ENCODE assay signal across 18 mouse cellular contexts in genomic region chr2:152927371-152927770, GRCm38 (mm10). TPM values are rescaled to one million over a fixed set of nuclear protein-coding genes. Genes with fewer than 3 reads are reported as not detected.
DNase-seq lines count a peak whose midpoint lies in the region; ATAC-seq and TF ChIP-seq lines count a peak whose summit lies in the region.
"Had no signal": no experiment of that assay in that cellular context is flagged by ENCODE, and none has a peak within 500 bp of the region (broad histone marks: within the 10 kb centered on the region; RNA-seq: fewer than 3 reads in every experiment).

No protein-coding gene starts in this region.

- H3K27ac ChIP-seq in hindbrain, embryonic 10.5 days = peak overlapping the region; percentile 62
- H3K27ac ChIP-seq in hindbrain, embryonic 12.5 days = no peak overlapping the region
- H3K27ac ChIP-seq in testis, adult 2 months (ENCODE audit: control insufficient read depth, insufficient read depth, low read depth, low read length) = peak overlapping the region; percentile 46
- H3K27ac ChIP-seq: hindbrain, embryonic 13.5 days; left cerebral cortex, adult 2 months had no signal

- no peak overlapping the region for H3K4me3 ChIP-seq in hindbrain, embryonic 10.5 days
- no peak overlapping the region for H3K4me3 ChIP-seq in hindbrain, embryonic 12.5 days
- no peak overlapping the region for H3K4me3 ChIP-seq in testis, adult 2 months (ENCODE audit: control insufficient read depth, low read depth, low read length)
- H3K4me3 ChIP-seq: embryonic facial prominence, embryonic 15.5 days; hindbrain, embryonic 13.5 days; left cerebral cortex, adult 2 months had no signal

- H3K4me2 ChIP-seq in hindbrain, embryonic 12.5 days (replicated peaks) = no peak overlapping the region
- H3K4me2 ChIP-seq: embryonic facial prominence, embryonic 15.5 days; hindbrain, embryonic 13.5 days; liver, embryonic 11.5 days; midbrain, embryonic 11.5 days had no signal

- H3K9ac ChIP-seq in hindbrain, embryonic 12.5 days = no peak overlapping the region
- H3K9ac ChIP-seq: embryonic facial prominence, embryonic 15.5 days had no signal

- ATAC-seq in hindbrain, embryonic 12.5 days (ENCODE audit: low FRiP score) = no peak
- ATAC-seq in cerebellum, adult (ENCODE audit: insufficient number of reproducible peaks, low FRiP score, low TSS enrichment) = no peak

- 70% methylated on average over 5 of the region's 5 CpGs for WGBS in hindbrain, embryonic 10.5 days
- WGBS in hindbrain, embryonic 12.5 days = 56% methylated on average over 5 of the region's 5 CpGs

- no peak for TF ChIP-seq CTCF in testis, adult 2 months (IDR thresholded peaks at IDR 0.05; ENCODE audit: control insufficient read depth, insufficient read depth, insufficient replicate concordance, low read depth, low read length)

- H3K36me3 ChIP-seq in hindbrain, embryonic 10.5 days = no peaks in the 10 kb centered on the region
- no peaks in the 10 kb centered on the region for H3K36me3 ChIP-seq in hindbrain, embryonic 12.5 days
- no peaks in the 10 kb centered on the region for H3K36me3 ChIP-seq in testis, adult 2 months (ENCODE audit: control insufficient read depth, insufficient read depth, low read length)
- H3K36me3 ChIP-seq: embryonic facial prominence, embryonic 15.5 days; hindbrain, embryonic 13.5 days had no signal

- no peaks in the 10 kb centered on the region for H3K9me3 ChIP-seq in hindbrain, embryonic 10.5 days
- H3K9me3 ChIP-seq in hindbrain, embryonic 12.5 days (replicated peaks) = no peaks in the 10 kb centered on the region
- H3K9me3 ChIP-seq: embryonic facial prominence, embryonic 15.5 days; hindbrain, embryonic 13.5 days had no signal

- no peak for TF ChIP-seq POLR2A in testis, adult 2 months (IDR thresholded peaks at IDR 0.05; ENCODE audit: control insufficient read depth, low read depth, low read length)

- DNase-seq in adrenal gland, adult 2 months = peak; percentile 57
- DNase-seq in adrenal gland, postnatal 25 days = no peak
- DNase-seq in hindbrain, embryonic 10.5 days (ENCODE audit: low spot score) = no peak
- no peak for DNase-seq in testis, postnatal 14 days (ENCODE audit: low spot score)
- DNase-seq in urinary bladder, postnatal 36 days (ENCODE audit: low spot score in 2 of 2) = no peak
- DNase-seq: cerebellum, postnatal 25 days; kidney, adult 8-10 months had no signal

- peaks cover 76% of the 10 kb centered on the region for H3K4me1 ChIP-seq in hindbrain, embryonic 10.5 days (replicated peaks)
- H3K4me1 ChIP-seq in hindbrain, embryonic 12.5 days = peaks cover 34% of the 10 kb centered on the region
- peaks cover 14% of the 10 kb centered on the region for H3K4me1 ChIP-seq in testis, adult 2 months (ENCODE audit: control insufficient read depth, insufficient read depth, low read length)

- peaks cover 11% of the 10 kb centered on the region; the same call in 1 of the 2 replicates for H3K27me3 ChIP-seq in hindbrain, embryonic 10.5 days (ENCODE audit: insufficient read depth, poor library complexity, severe bottlenecking)
- H3K27me3 ChIP-seq in hindbrain, embryonic 12.5 days = peaks cover 5% of the 10 kb centered on the region; the same call in 1 of the 2 replicates
- H3K27me3 ChIP-seq in testis, adult 2 months (ENCODE audit: control insufficient read depth, insufficient read depth, low read length) = no peaks in the 10 kb centered on the region
- H3K27me3 ChIP-seq: embryonic facial prominence, embryonic 15.5 days; hindbrain, embryonic 13.5 days had no signal

RNA-seq across cellular contexts. Expression of gene Foxs1, which starts 5.6 kb away (rescaled TPM):
- total RNA-seq in adrenal gland, adult 2 months (2021) = 1 to 10 TPM; 3.2 to 3.7 TPM
- 11.1 and 13.1 TPM in 2 replicates for polyA plus RNA-seq in adrenal gland, adult 2 months (2012; rRNA removed)
- total RNA-seq in adrenal gland, postnatal 25 days (2021) = 2.1 and 2.9 TPM in 2 replicates
- 0.56 and 1.0 TPM in 2 replicates for polyA plus RNA-seq in hindbrain, embryonic 10.5 days (2016; fragmentation: Nextera tagmentation; extraction: Ambion mirVana)
- polyA plus RNA-seq in hindbrain, embryonic 12.5 days (2016; fragmentation: Nextera tagmentation; extraction: Ambion mirVana) = 1.3 and 2.5 TPM in 2 replicates
- 4.1 and 4.3 TPM in 2 replicates for polyA plus RNA-seq in testis, adult 2 months (2012; rRNA removed)

RNA-seq across cellular contexts. Expression of gene Mylk2, which starts 16.2 kb away (rescaled TPM):
- not detected for total RNA-seq in adrenal gland, adult 2 months (2021)
- polyA plus RNA-seq in adrenal gland, adult 2 months (2012; rRNA removed) = not detected in 2 replicates
- not detected in 2 replicates for total RNA-seq in adrenal gland, postnatal 25 days (2021)
- 0.05 and 0.14 TPM in 2 replicates for polyA plus RNA-seq in hindbrain, embryonic 10.5 days (2016; fragmentation: Nextera tagmentation; extraction: Ambion mirVana)
- 0.10 TPM in 1 of 2 replicates, not detected in the other for polyA plus RNA-seq in hindbrain, embryonic 12.5 days (2016; fragmentation: Nextera tagmentation; extraction: Ambion mirVana)
- polyA plus RNA-seq in testis, adult 2 months (2012; rRNA removed) = 0.04 TPM in 1 of 2 replicates, not detected in the other
- total RNA-seq: left cerebral cortex, adult 2 months had no signal
- polyA plus RNA-seq: brain, embryonic 14.5 days; hindbrain, embryonic 13.5 days; liver, embryonic 11.5 days; midbrain, embryonic 11.5 days; small intestine, adult 2 months had no signal

RNA-seq across cellular contexts. Expression of gene Dusp15, which starts 24.1 kb away (rescaled TPM):
- total RNA-seq in adrenal gland, adult 2 months (2021) = 1 to 10 TPM; 2.7 to 2.9 TPM
- polyA plus RNA-seq in adrenal gland, adult 2 months (2012; rRNA removed) = 0.82 and 1.8 TPM in 2 replicates
- 1.0 and 4.9 TPM in 2 replicates for total RNA-seq in adrenal gland, postnatal 25 days (2021)
- polyA plus RNA-seq in hindbrain, embryonic 10.5 days (2016; fragmentation: Nextera tagmentation; extraction: Ambion mirVana) = 1.1 and 1.4 TPM in 2 replicates
- 2.8 and 2.9 TPM in 2 replicates for polyA plus RNA-seq in hindbrain, embryonic 12.5 days (2016; fragmentation: Nextera tagmentation; extraction: Ambion mirVana)
- polyA plus RNA-seq in testis, adult 2 months (2012; rRNA removed) = 151 and 166 TPM in 2 replicates
- polyA plus RNA-seq: liver, embryonic 11.5 days; small intestine, adult 2 months had no signal

RNA-seq across cellular contexts. Expression of gene Ttll9, which starts 34.9 kb away (rescaled TPM):
- under 1 TPM; 0.40 to 0.90 TPM for total RNA-seq in adrenal gland, adult 2 months (2021)
- 0.06 and 0.33 TPM in 2 replicates for polyA plus RNA-seq in adrenal gland, adult 2 months (2012; rRNA removed)
- total RNA-seq in adrenal gland, postnatal 25 days (2021) = not detected in 2 replicates
- polyA plus RNA-seq in hindbrain, embryonic 10.5 days (2016; fragmentation: Nextera tagmentation; extraction: Ambion mirVana) = 1.6 and 1.9 TPM in 2 replicates
- polyA plus RNA-seq in hindbrain, embryonic 12.5 days (2016; fragmentation: Nextera tagmentation; extraction: Ambion mirVana) = 2.4 and 3.9 TPM in 2 replicates
- polyA plus RNA-seq in testis, adult 2 months (2012; rRNA removed) = 203 and 218 TPM in 2 replicates
- total RNA-seq: gastrocnemius, adult 18-20 months had no signal
- polyA plus RNA-seq: small intestine, adult 2 months had no signal

Comparison
In these comparisons a context has a peak if more than half of its experiments do, and no peak if none do; other contexts are left out.
1. RNA of gene Dusp15, which starts 24.1 kb away (polyA plus RNA-seq): 151 to 166 TPM in testis, adult 2 months; 2.8 to 2.9 TPM in hindbrain, embryonic 12.5 days, 1.1 to 1.4 TPM in hindbrain, embryonic 10.5 days and 0.82 to 1.8 TPM in adrenal gland, adult 2 months; every median in the first group is over 10 times any median in the second.